Mouse (Mus musculus): ENCODE measurements around the gene Slc31a1. TPM values are rescaled to one million over a fixed set of nuclear protein-coding genes. Genes with fewer than 3 reads are reported as not detected.

The Slc31a1 gene
- polyA plus RNA-seq, 1 experiment from 2014 or later = 51.7 TPM

DNA sequence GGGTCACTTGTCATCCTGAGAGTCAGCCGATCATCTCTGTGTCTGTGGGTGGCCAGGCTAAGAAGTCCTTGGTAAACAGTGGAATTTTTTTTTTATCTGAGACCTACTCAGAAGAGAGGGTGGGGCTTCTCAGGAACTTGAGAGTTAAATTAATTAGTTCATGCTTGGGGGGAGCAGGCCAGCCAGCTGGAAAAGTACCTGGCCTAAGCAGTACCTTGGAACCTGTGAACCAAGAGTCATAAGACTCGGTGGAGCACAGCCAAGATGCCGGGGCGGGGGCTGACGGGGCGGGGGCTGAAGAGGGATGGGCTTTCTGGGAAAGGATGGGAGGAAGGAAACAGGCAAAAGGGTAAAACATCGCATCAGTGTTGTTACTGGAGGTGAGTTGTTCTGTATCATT lies 77.3 kb downstream of the Slc31a1 start:
- Histone ChIP-seq H3K9me3 (no peaks in the 10 kb centered on the region), H3K27ac (no peak overlapping the region), H3K9ac (no peak overlapping the region), H3K4me2 (no peak overlapping the region), H3K4me1 (no peaks in the 10 kb centered on the region), H3K36me3 (no peaks in the 10 kb centered on the region), H3K27me3 (no peaks in the 10 kb centered on the region), H3K4me3 (no peak overlapping the region)
- WGBS = 74% methylated on average over 7 of the region's 7 CpGs
- no peak for ATAC-seq (ENCODE audit: borderline replicate concordance, extremely low read depth, low FRiP score, low TSS enrichment)

DNA sequence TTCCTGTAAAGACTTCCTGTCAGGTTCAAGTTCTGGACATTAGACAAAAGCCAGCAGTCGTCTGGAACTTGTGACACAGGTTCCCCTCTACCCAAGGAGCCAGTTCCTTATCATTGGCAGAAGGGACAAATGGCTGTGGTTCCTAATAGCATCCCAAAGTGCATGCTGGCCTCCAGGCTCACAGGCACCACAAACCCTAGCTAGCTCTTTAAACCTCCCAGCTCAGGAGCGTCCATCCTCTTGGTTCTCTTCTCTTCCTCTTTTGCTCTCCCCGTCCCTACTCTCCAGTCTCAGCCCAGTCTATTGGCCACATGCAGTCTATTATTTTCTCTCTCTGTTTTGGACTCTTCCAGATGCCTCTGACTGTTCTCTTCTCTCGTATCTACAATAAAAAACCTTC lies 79.3 kb downstream of the Slc31a1 start:
- Histone ChIP-seq H3K27ac (no peak overlapping the region), H3K4me2 (no peak overlapping the region), H3K36me3 (no peaks in the 10 kb centered on the region), H3K4me1 (no peaks in the 10 kb centered on the region), H3K4me3 (no peak overlapping the region), H3K9ac (no peak overlapping the region), H3K9me3 (no peaks in the 10 kb centered on the region), H3K27me3 (no peaks in the 10 kb centered on the region)
- ATAC-seq (ENCODE audit: borderline replicate concordance, extremely low read depth, low FRiP score, low TSS enrichment) = no peak
- WGBS = 50% methylated on average over 4 of the region's 4 CpGs

DNA sequence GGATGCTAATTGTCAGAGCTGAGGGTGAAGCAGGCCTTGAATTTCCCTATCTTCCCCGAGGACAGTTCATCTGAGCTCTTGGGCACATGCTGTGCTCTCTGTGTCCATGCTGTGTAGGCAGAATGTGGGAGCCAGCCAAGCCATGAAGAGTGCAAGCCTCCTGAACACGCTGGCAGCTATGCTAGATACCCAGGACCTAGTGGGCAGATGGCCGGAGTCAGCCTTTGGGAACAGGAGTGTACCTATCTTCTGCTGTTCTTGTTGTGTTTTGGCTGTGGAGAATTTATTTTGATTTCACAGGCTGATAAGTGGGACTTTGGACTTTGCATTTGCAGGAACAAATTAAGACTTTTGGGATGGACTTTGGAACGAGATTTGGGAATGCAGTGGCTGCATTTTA lies 80.0 kb downstream of the Slc31a1 start:
- H3K4me3 ChIP-seq = no peak overlapping the region
- H3K36me3 ChIP-seq = no peaks in the 10 kb centered on the region
- H3K4me2 ChIP-seq = no peak overlapping the region
- H3K27ac ChIP-seq = no peak overlapping the region
- no peaks in the 10 kb centered on the region for H3K9me3 ChIP-seq
- no peaks in the 10 kb centered on the region for H3K27me3 ChIP-seq
- no peak overlapping the region for H3K9ac ChIP-seq
- ATAC-seq (ENCODE audit: borderline replicate concordance, extremely low read depth, low FRiP score, low TSS enrichment) = no peak
- H3K4me1 ChIP-seq = no peaks in the 10 kb centered on the region
- WGBS = 82% methylated on average over 4 of the region's 4 CpGs

DNA sequence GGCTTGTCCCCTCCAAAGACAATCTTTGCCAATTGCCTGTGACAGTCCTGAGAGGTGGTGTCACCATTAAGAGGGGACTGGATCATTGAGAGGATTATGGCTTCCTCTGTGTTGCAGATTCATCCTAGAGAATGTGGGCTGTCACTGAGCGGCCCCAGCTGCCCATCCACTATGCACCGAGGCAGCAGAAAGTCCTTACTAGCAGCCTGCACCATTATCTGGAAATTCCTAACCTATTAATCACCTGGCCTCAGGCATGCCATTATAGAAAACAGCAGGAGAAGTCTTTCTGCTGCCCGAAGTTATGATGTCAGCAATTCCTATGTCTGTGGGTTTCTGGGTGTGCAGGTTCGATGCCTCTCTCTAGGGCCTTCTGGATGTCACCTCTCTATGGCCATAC lies 80.5 kb downstream of the Slc31a1 start:
- Histone ChIP-seq H3K36me3 (no peaks in the 10 kb centered on the region), H3K27ac (no peak overlapping the region), H3K9me3 (no peaks in the 10 kb centered on the region), H3K4me2 (no peak overlapping the region), H3K27me3 (no peaks in the 10 kb centered on the region), H3K9ac (no peak overlapping the region), H3K4me3 (no peak overlapping the region), H3K4me1 (no peaks in the 10 kb centered on the region)
- WGBS = 66% methylated on average over 4 of the region's 4 CpGs
- no peak for ATAC-seq (ENCODE audit: borderline replicate concordance, extremely low read depth, low FRiP score, low TSS enrichment)

Other genes starting within 250 kb of the Slc31a1 start
- gene Mup21, start 209.9 kb upstream of the Slc31a1 start, polyA plus RNA-seq (2015; fragmentation: Nextera tagmentation; extraction: Ambion mirVana) = not detected in 2 replicates
- 8.7 and 9.3 TPM in 2 replicates for gene Zfp37, start 129.7 kb upstream of the Slc31a1 start, polyA plus RNA-seq (2015; fragmentation: Nextera tagmentation; extraction: Ambion mirVana)
- 18.1 and 22.4 TPM in 2 replicates for gene Slc31a2, start 98.2 kb upstream of the Slc31a1 start, polyA plus RNA-seq (2015; fragmentation: Nextera tagmentation; extraction: Ambion mirVana)
- gene Fkbp15, start 179 bp upstream of the Slc31a1 start, polyA plus RNA-seq (2015; fragmentation: Nextera tagmentation; extraction: Ambion mirVana) = 24.9 and 25.2 TPM in 2 replicates
- gene Cdc26, start 47.9 kb downstream of the Slc31a1 start, polyA plus RNA-seq (2015; fragmentation: Nextera tagmentation; extraction: Ambion mirVana) = 152 and 158 TPM in 2 replicates
- gene Prpf4, start 48.1 kb downstream of the Slc31a1 start, polyA plus RNA-seq (2015; fragmentation: Nextera tagmentation; extraction: Ambion mirVana) = 22.4 and 23.3 TPM in 2 replicates
- gene Rnf183, start 74.5 kb downstream of the Slc31a1 start, polyA plus RNA-seq (2015; fragmentation: Nextera tagmentation; extraction: Ambion mirVana) = 0.14 TPM in 1 of 2 replicates, not detected in the other
- 12.9 and 13.0 TPM in 2 replicates for gene Wdr31, start 110.2 kb downstream of the Slc31a1 start, polyA plus RNA-seq (2015; fragmentation: Nextera tagmentation; extraction: Ambion mirVana)
- gene Bspry, start 119.3 kb downstream of the Slc31a1 start, polyA plus RNA-seq (2015; fragmentation: Nextera tagmentation; extraction: Ambion mirVana) = 36.7 and 44.0 TPM in 2 replicates
- 18.6 and 21.1 TPM in 2 replicates for gene Hdhd3, start 142.7 kb downstream of the Slc31a1 start, polyA plus RNA-seq (2015; fragmentation: Nextera tagmentation; extraction: Ambion mirVana)
- 116 and 117 TPM in 2 replicates for gene Alad, start 159.2 kb downstream of the Slc31a1 start, polyA plus RNA-seq (2015; fragmentation: Nextera tagmentation; extraction: Ambion mirVana)
- 89.5 and 90.2 TPM in 2 replicates for gene Pole3, start 164.3 kb downstream of the Slc31a1 start, polyA plus RNA-seq (2015; fragmentation: Nextera tagmentation; extraction: Ambion mirVana)
- gene 4933430I17Rik, start 164.6 kb downstream of the Slc31a1 start, polyA plus RNA-seq (2015; fragmentation: Nextera tagmentation; extraction: Ambion mirVana) = 0.47 and 0.72 TPM in 2 replicates
- 52.8 and 53.5 TPM in 2 replicates for gene Rgs3, start 199.1 kb downstream of the Slc31a1 start, polyA plus RNA-seq (2015; fragmentation: Nextera tagmentation; extraction: Ambion mirVana)